Mouse (Mus musculus): Measurements from ENCODE around the gene Cers1.

Gene Cers1

GRCm38 (mm10) chr8:70315624-70316510 lies at the start of gene Cers1:
Gene Cers1, plus strand, starts transcription at chr8:70315775.
- DNase-seq (ENCODE audit: extremely low spot score, low spot score) = peak; percentile 79

GRCm38 (mm10) chr8:70267674-70268073 lies 47.9 kb upstream of the Cers1 start:
- DNase-seq (ENCODE audit: extremely low spot score, low spot score) = no peak

GRCm38 (mm10) chr8:70268311-70268710 lies 47.3 kb upstream of the Cers1 start:
- no peak for DNase-seq (ENCODE audit: extremely low spot score, low spot score)

- DNase-seq (ENCODE audit: extremely low spot score, low spot score) = no peak
Measured at GRCm38 (mm10) chr8:70268799-70269565, 46.6 kb upstream of the Cers1 start.

- DNase-seq (ENCODE audit: extremely low spot score, low spot score) = no peak
Measured at GRCm38 (mm10) chr8:70272949-70273348, 42.6 kb upstream of the Cers1 start.

GRCm38 (mm10) chr8:70274350-70274749 lies 41.2 kb upstream of the Cers1 start:
- no peak for DNase-seq (ENCODE audit: extremely low spot score, low spot score)

GRCm38 (mm10) chr8:70276476-70276875 lies 39.1 kb upstream of the Cers1 start:
- no peak for DNase-seq (ENCODE audit: extremely low spot score, low spot score)

- DNase-seq (ENCODE audit: extremely low spot score, low spot score) = no peak
Measured at GRCm38 (mm10) chr8:70278175-70278574, 37.4 kb upstream of the Cers1 start.

GRCm38 (mm10) chr8:70279266-70279665 lies 36.3 kb upstream of the Cers1 start:
- no peak for DNase-seq (ENCODE audit: extremely low spot score, low spot score)

- no peak for DNase-seq (ENCODE audit: extremely low spot score, low spot score)
Measured at GRCm38 (mm10) chr8:70281001-70281400, 34.6 kb upstream of the Cers1 start.

GRCm38 (mm10) chr8:70282603-70283135 lies 32.9 kb upstream of the Cers1 start, which contains the start of gene Homer3:
Gene Homer3, plus strand, starts transcription at chr8:70282827.
- peak; percentile 96 for DNase-seq (ENCODE audit: extremely low spot score, low spot score)

- DNase-seq (ENCODE audit: extremely low spot score, low spot score) = no peak
Measured at GRCm38 (mm10) chr8:70283136-70284077, 32.2 kb upstream of the Cers1 start.

GRCm38 (mm10) chr8:70284421-70284820 lies 31.2 kb upstream of the Cers1 start:
- no peak for DNase-seq (ENCODE audit: extremely low spot score, low spot score)

- no peak for DNase-seq (ENCODE audit: extremely low spot score, low spot score)
Measured at GRCm38 (mm10) chr8:70285304-70285703, 30.3 kb upstream of the Cers1 start.

- no peak for DNase-seq (ENCODE audit: extremely low spot score, low spot score)
Measured at GRCm38 (mm10) chr8:70286737-70287136, 28.8 kb upstream of the Cers1 start.

GRCm38 (mm10) chr8:70293988-70294405 lies 21.6 kb upstream of the Cers1 start:
- no peak for DNase-seq (ENCODE audit: extremely low spot score, low spot score)

GRCm38 (mm10) chr8:70300881-70301280 lies 14.7 kb upstream of the Cers1 start:
- DNase-seq (ENCODE audit: extremely low spot score, low spot score) = no peak

- DNase-seq (ENCODE audit: extremely low spot score, low spot score) = peak; percentile 98
Measured at GRCm38 (mm10) chr8:70302358-70302890, 13.2 kb upstream of the Cers1 start, which contains the start of the genes Ddx49 and Cope. Gene Ddx49, minus strand, starts transcription at chr8:70302489. Gene Cope, plus strand, starts transcription at chr8:70302518.

GRCm38 (mm10) chr8:70302901-70303300 lies 12.7 kb upstream of the Cers1 start:
- no peak for DNase-seq (ENCODE audit: extremely low spot score, low spot score)

GRCm38 (mm10) chr8:70309311-70309710 lies 6.3 kb upstream of the Cers1 start:
- no peak for DNase-seq (ENCODE audit: extremely low spot score, low spot score)
